Mouse (Mus musculus): ENCODE measurements around the gene Rab3gap1. TPM values are rescaled to one million over a fixed set of nuclear protein-coding genes. Genes with fewer than 3 reads are reported as not detected.

Rab3gap1 gene
- polyA plus RNA-seq, 3 experiments from 2014 or later: 48.3 to 83.3 (median 61.6) TPM

GRCm38 (mm10) chr1:127983274-127983993 is 114.9 kb downstream of the Rab3gap1 start:
- ATAC-seq: no peak

- no peak for ATAC-seq
These were observed 116.8 kb downstream of the Rab3gap1 start for GRCm38 (mm10) chr1:127985391-127985790.

GRCm38 (mm10) chr1:127988246-127988645 is 119.7 kb downstream of the Rab3gap1 start:
- ATAC-seq: no peak

GRCm38 (mm10) chr1:127989387-127989786 is 120.8 kb downstream of the Rab3gap1 start:
- ATAC-seq: no peak

GRCm38 (mm10) chr1:127989876-127990731 is 121.5 kb downstream of the Rab3gap1 start:
- ATAC-seq: no peak

Other genes starting within 250 kb of the Rab3gap1 start
- gene Tmem163, start 189.2 kb upstream of the Rab3gap1 start, polyA plus RNA-seq (2017; shearing (Covaris generic)): under 1 TPM in 2 of 3 experiments, not detected in 1; 0.28 to 0.83 TPM
- not detected for gene Acmsd, start 139.4 kb upstream of the Rab3gap1 start, polyA plus RNA-seq (2017; shearing (Covaris generic))
- gene Ccnt2, start 94.6 kb upstream of the Rab3gap1 start, polyA plus RNA-seq (2017; shearing (Covaris generic)): 100 to 1,000 TPM in 2 of 3 experiments, 10 to 100 TPM in 1; 79.6 to 135 (median 109) TPM
- gene Map3k19, start 13.7 kb upstream of the Rab3gap1 start, polyA plus RNA-seq (2017; shearing (Covaris generic)): 1 to 10 TPM in 1 of 3 experiments, under 1 TPM in 1, not detected in 1; 0.32 to 1.2 TPM
- gene Zranb3, start 234.3 kb downstream of the Rab3gap1 start, polyA plus RNA-seq (2017; shearing (Covaris generic)): 1 to 10 TPM in 2 of 3 experiments, under 1 TPM in 1; 0.94 to 5.1 (median 1.6) TPM
- gene R3hdm1, start 234.5 kb downstream of the Rab3gap1 start, polyA plus RNA-seq (2017; shearing (Covaris generic)): 100 to 1,000 TPM in 2 of 3 experiments, 10 to 100 TPM in 1; 85.4 to 134 (median 108) TPM